Mouse (Mus musculus) kidney, postnatal 25 days (tissue): Measurements from ENCODE around the gene Tspan1.

Source experiments
- DNase-seq, 2 experiments: peaks; one replicate each; pipeline ENCODE4 v3.0.0; 2021; ENCODE audit warnings: mixed read lengths in 2 of 2

Gene Tspan1

DNA sequence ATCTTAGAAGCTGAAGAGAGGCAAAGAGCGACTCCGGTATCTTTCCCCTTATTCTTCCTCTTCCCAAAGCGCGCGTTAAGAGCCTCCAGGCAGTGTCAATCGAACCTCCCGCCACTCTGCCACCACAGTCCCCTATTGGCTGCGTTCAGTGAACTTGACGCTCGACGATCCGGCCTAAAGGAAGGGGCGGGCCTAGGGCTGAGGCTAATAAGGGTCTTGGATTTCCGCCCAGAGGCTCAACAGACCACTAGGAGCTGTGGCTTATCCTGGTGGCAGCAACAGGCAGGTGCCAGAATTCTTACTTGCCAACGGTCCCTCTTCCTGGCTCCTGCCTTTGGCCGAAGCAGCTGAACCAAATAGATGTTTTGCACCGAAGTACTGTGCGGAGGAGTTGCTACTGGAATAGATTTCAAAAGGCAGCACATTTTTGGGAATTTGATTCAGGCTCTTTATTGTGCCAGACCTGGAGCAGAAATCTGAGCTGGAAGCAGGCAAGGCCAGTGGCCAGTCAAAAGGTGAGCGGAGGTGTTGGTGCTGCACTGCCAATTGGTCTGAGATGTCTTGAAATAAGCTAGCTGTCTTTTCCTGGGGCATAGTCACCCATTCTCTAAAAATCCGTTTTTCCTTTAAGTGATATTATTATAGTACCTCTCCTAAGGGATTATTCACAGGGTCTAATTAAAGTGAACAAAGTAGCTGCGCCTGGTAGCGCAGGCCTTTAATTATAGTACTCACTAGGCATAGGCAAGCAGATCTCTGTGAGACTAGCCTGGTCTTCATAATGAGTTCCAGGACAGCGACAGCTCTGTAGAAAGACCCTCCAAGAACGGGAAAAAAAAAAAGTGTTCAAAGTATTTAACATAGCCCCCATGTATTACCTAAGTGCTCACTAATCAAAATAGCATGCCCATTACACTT, 43.5 kb downstream of the Tspan1 start, which contains the start of the genes Rad54l and Pomgnt1:
Gene Rad54l, minus strand, starts transcription at position 89 of the 918 bp plus-strand sequence.
Gene Pomgnt1, plus strand, starts transcription at position 239 of the 918 bp plus-strand sequence.
- DNase-seq = peak; percentile 87 to 93

GRCm38 (mm10) chr4:116122762-116123161, 44.6 kb downstream of the Tspan1 start:
- no peak for DNase-seq
